Mouse (Mus musculus) small intestine, adult 10 weeks (tissue): Measurements from ENCODE around the gene Csf1. TPM values are rescaled to one million over a fixed set of nuclear protein-coding genes. Genes with fewer than 3 reads are reported as not detected.

ENCODE experiments used
- polyA plus RNA-seq: library from polyadenylated mRNA; stranded (reverse); fragments of 350-450 nt; fragmentation: Illumina TruSeq; extraction: RNeasy Lipid Tissue Mini Kit (QIAGEN cat#74804); gene quantifications from one replicate; pipeline ENCODE4 v1.2.3, GENCODE M21; 2014; ENCODE audit warnings: low replicate concordance

Csf1 gene
- polyA plus RNA-seq = 7.1 TPM

GRCm38 (mm10) chr3:107759929-107760581 lies at the start of gene Csf1:
Csf1 (minus strand) TSS chr3:107760469.

GRCm38 (mm10) chr3:107695948-107696881 lies 64.1 kb downstream of the Csf1 start, which contains the start of gene Ahcyl1:
Ahcyl1 (minus strand) TSS chr3:107696560.

Other genes starting within 250 kb of the Csf1 start
- gene Slc6a17, start 242.5 kb downstream of the Csf1 start, polyA plus RNA-seq = 0.63 TPM
- not detected for gene Ubl4b, start 205.4 kb downstream of the Csf1 start, polyA plus RNA-seq
- gene Alx3, start 165.4 kb downstream of the Csf1 start, polyA plus RNA-seq = not detected
- not detected for gene Gm10961, start 129.1 kb downstream of the Csf1 start, polyA plus RNA-seq
- gene Strip1, start 128.8 kb downstream of the Csf1 start, polyA plus RNA-seq = 4.6 TPM
- gene Ahcyl1, start 63.9 kb downstream of the Csf1 start, polyA plus RNA-seq = 654 TPM
- gene Eps8l3, start 116.8 kb upstream of the Csf1 start, polyA plus RNA-seq = 73.5 TPM
- 24.6 TPM for gene Gstm5, start 135.4 kb upstream of the Csf1 start, polyA plus RNA-seq
- gene Gstm7, start 171.3 kb upstream of the Csf1 start, polyA plus RNA-seq = 6.3 TPM
- 87.2 TPM for gene Gstm6, start 183.3 kb upstream of the Csf1 start, polyA plus RNA-seq
- 182 TPM for gene Gstm3, start 208.8 kb upstream of the Csf1 start, polyA plus RNA-seq
- gene Gstm2, start 226.0 kb upstream of the Csf1 start, polyA plus RNA-seq = 49.4 TPM